Mouse (Mus musculus): ENCODE measurements around the gene Grwd1. TPM values are rescaled to one million over a fixed set of nuclear protein-coding genes. Genes with fewer than 3 reads are reported as not detected.
A peak's percentile ranks its signal among the peaks of the same experiment; 100 is the strongest.

Grwd1 gene
- polyA plus RNA-seq, 1 experiment = 17.5 TPM

- Histone ChIP-seq H3K27ac (ENCODE audit: insufficient read depth, low read length) (no peak overlapping the region), H3K4me1 (ENCODE audit: control insufficient read depth, insufficient read depth, low read length) (no peaks in the 10 kb centered on the region)
- TF ChIP-seq CTCF (IDR thresholded peaks at IDR 0.05; ENCODE audit: extremely low read depth, insufficient read depth, low read length) = no peak
- no peak for TF ChIP-seq POLR2A (IDR thresholded peaks at IDR 0.05; ENCODE audit: extremely low read depth, insufficient read depth, low read length)
Observed at GRCm38 (mm10) chr7:45848447-45849027, 17.8 kb upstream of the Grwd1 start.

GRCm38 (mm10) chr7:45842950-45843744 lies 12.4 kb upstream of the Grwd1 start:
- Histone ChIP-seq H3K27ac (ENCODE audit: insufficient read depth, low read length) (no peak overlapping the region), H3K4me3 (ENCODE audit: insufficient read depth, low read length) (no peak overlapping the region), H3K4me1 (ENCODE audit: control insufficient read depth, insufficient read depth, low read length) (no peaks in the 10 kb centered on the region)
- no peak for TF ChIP-seq CTCF (IDR thresholded peaks at IDR 0.05; ENCODE audit: extremely low read depth, insufficient read depth, low read length)
- no peak for TF ChIP-seq POLR2A (IDR thresholded peaks at IDR 0.05; ENCODE audit: extremely low read depth, insufficient read depth, low read length)

More at GRCm38 (mm10) chr7:45848447-45849027, 17.8 kb upstream of the Grwd1 start:
- H3K4me3 ChIP-seq (ENCODE audit: insufficient read depth, low read length) = no peak overlapping the region

- no peak overlapping the region for H3K27ac ChIP-seq (ENCODE audit: insufficient read depth, low read length)
- H3K4me3 ChIP-seq (ENCODE audit: insufficient read depth, low read length) = peak overlapping the region; percentile 20; the same call in 1 of the 2 replicates
- H3K4me1 ChIP-seq (ENCODE audit: control insufficient read depth, insufficient read depth, low read length) = peaks cover 3% of the 10 kb centered on the region
- TF ChIP-seq POLR2A (IDR thresholded peaks at IDR 0.05; ENCODE audit: extremely low read depth, insufficient read depth, low read length) (no peak), CTCF (IDR thresholded peaks at IDR 0.05; ENCODE audit: extremely low read depth, insufficient read depth, low read length) (no peak)
Observed at GRCm38 (mm10) chr7:45833924-45834323, 3.2 kb upstream of the Grwd1 start.

DNA sequence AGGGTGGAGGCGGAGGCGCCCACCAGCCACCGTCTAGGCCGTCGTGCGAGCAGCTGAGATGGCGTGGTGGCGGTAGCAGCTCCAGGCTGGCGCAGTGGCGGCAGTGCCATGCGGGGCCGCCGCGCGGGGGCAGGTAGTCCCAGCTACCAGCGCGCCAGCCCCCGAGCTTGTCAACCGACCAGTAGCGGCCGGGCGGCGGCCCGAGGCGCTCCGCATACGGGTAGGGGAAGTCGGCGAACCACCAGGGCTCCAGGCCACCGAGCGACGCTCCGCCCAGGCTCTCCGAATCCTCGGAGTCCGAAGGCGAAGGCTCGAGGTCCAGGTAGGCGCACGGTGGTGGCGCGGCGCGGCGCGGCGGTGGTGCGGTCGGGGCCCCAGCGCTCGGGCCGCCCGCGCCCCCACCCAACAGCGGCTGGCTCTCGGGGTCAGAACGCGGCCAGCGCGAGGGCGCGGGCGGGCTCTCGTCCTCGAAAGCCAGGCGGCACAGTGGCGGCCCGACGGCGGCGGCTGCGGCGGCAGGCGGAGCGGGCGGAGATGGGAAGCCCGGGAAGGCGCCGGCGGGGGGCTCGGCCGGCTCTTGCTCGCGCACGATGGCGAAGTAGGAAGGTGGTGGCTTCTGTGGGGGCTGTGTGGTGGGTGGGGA lies 2.5 kb upstream of the Grwd1 start:
- TF ChIP-seq POLR2A (IDR thresholded peaks at IDR 0.05; ENCODE audit: extremely low read depth, insufficient read depth, low read length) = no peak
- TF ChIP-seq CTCF (IDR thresholded peaks at IDR 0.05; ENCODE audit: extremely low read depth, insufficient read depth, low read length) = no peak
- Histone ChIP-seq H3K4me3 (ENCODE audit: insufficient read depth, low read length) (peak overlapping the region; percentile 20), H3K4me1 (ENCODE audit: control insufficient read depth, insufficient read depth, low read length) (peaks cover 3% of the 10 kb centered on the region), H3K27ac (ENCODE audit: insufficient read depth, low read length) (no peak overlapping the region)

- H3K27ac ChIP-seq (ENCODE audit: insufficient read depth, low read length) = no peak overlapping the region
- H3K4me1 ChIP-seq (ENCODE audit: control insufficient read depth, insufficient read depth, low read length) = peaks cover 3% of the 10 kb centered on the region
- H3K4me3 ChIP-seq (ENCODE audit: insufficient read depth, low read length) = no peak overlapping the region; the same call in 1 of the 2 replicates
- TF ChIP-seq POLR2A (IDR thresholded peaks at IDR 0.05; ENCODE audit: extremely low read depth, insufficient read depth, low read length) = no peak
- TF ChIP-seq CTCF (IDR thresholded peaks at IDR 0.05; ENCODE audit: extremely low read depth, insufficient read depth, low read length) = no peak
Observed at GRCm38 (mm10) chr7:45832428-45832827, 1.7 kb upstream of the Grwd1 start.

- TF ChIP-seq CTCF (IDR thresholded peaks at IDR 0.05; ENCODE audit: extremely low read depth, insufficient read depth, low read length) (no peak), POLR2A (IDR thresholded peaks at IDR 0.05; ENCODE audit: extremely low read depth, insufficient read depth, low read length) (no peak)
- H3K4me1 ChIP-seq (ENCODE audit: control insufficient read depth, insufficient read depth, low read length) = peaks cover 3% of the 10 kb centered on the region
- H3K27ac ChIP-seq (ENCODE audit: insufficient read depth, low read length) = no peak overlapping the region
- H3K4me3 ChIP-seq (ENCODE audit: insufficient read depth, low read length) = peak overlapping the region; percentile 46
Observed at GRCm38 (mm10) chr7:45831128-45831525, 383 bp upstream of the Grwd1 start.

- Histone ChIP-seq H3K4me1 (ENCODE audit: control insufficient read depth, insufficient read depth, low read length) (peaks cover 3% of the 10 kb centered on the region), H3K27ac (ENCODE audit: insufficient read depth, low read length) (no peak overlapping the region), H3K4me3 (ENCODE audit: insufficient read depth, low read length) (no peak overlapping the region)
- TF ChIP-seq POLR2A (IDR thresholded peaks at IDR 0.05; ENCODE audit: extremely low read depth, insufficient read depth, low read length) = no peak
- TF ChIP-seq CTCF (IDR thresholded peaks at IDR 0.05; ENCODE audit: extremely low read depth, insufficient read depth, low read length) = no peak
Observed at GRCm38 (mm10) chr7:45826631-45827030, 4.1 kb downstream of the Grwd1 start.

DNA sequence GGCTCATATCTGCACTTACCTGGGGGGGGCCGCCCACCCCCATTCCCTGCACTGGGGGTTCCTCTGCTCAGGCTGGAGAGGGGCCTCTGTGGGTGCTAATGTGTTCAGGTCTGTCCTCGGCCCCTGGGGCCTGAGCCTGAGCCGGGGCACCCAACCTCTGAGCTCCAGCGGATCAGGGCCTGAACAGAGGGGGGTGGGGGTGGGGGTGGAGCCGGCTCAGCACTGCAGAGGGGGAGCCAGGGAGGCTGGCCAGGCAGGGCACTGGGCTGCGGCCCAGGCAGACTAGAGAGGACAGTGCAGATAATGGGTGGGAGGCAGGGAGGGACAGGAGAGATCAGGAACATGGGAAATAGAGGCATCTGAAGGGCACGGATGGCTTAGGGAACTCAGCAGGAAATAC lies 6.1 kb downstream of the Grwd1 start, which contains the start of gene Kcnj14:
Gene Kcnj14, minus strand, starts transcription at position 185 of the 400 bp plus-strand sequence.
- TF ChIP-seq POLR2A (IDR thresholded peaks at IDR 0.05; ENCODE audit: extremely low read depth, insufficient read depth, low read length) (no peak), CTCF (IDR thresholded peaks at IDR 0.05; ENCODE audit: extremely low read depth, insufficient read depth, low read length) (no peak)
- no peak within 1 kb of the TSS for H3K4me3 ChIP-seq (ENCODE audit: insufficient read depth, low read length)
- H3K27ac ChIP-seq (ENCODE audit: insufficient read depth, low read length) = no peak within 1 kb of the TSS
- H3K4me1 ChIP-seq (ENCODE audit: control insufficient read depth, insufficient read depth, low read length) = no peaks in the 10 kb centered on the region

DNA sequence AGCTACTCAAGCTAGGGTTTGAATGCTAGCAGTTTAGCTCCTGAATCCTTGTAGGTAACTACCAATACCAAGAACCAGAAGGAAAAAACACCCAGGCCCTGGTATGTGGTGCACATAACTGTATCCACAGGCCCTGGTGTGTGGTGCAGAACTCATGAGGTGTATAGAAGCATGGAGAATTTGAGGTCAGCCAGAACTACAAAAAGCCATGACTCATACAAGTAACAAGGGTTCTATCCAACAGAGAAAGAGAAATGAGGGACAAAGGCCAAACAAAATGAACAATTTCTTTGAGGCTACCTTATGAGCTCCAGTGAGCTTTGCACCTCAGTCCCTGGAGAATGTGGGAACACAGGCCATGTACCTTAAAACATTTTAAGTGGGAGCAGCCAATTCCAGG lies 9.8 kb downstream of the Grwd1 start:
- H3K4me3 ChIP-seq (ENCODE audit: insufficient read depth, low read length) = no peak overlapping the region
- TF ChIP-seq POLR2A (IDR thresholded peaks at IDR 0.05; ENCODE audit: extremely low read depth, insufficient read depth, low read length) = no peak
- H3K4me1 ChIP-seq (ENCODE audit: control insufficient read depth, insufficient read depth, low read length) = no peaks in the 10 kb centered on the region
- no peak overlapping the region for H3K27ac ChIP-seq (ENCODE audit: insufficient read depth, low read length)

All from cortical plate, adult 2 months (tissue).